Mouse (Mus musculus): ENCODE results near the gene Csnk1g1. TPM values are rescaled to one million over a fixed set of nuclear protein-coding genes. Genes with fewer than 3 reads are reported as not detected.

Gene Csnk1g1
- polyA plus RNA-seq, 1 experiment from 2014 or later = 14.7 TPM

DNA sequence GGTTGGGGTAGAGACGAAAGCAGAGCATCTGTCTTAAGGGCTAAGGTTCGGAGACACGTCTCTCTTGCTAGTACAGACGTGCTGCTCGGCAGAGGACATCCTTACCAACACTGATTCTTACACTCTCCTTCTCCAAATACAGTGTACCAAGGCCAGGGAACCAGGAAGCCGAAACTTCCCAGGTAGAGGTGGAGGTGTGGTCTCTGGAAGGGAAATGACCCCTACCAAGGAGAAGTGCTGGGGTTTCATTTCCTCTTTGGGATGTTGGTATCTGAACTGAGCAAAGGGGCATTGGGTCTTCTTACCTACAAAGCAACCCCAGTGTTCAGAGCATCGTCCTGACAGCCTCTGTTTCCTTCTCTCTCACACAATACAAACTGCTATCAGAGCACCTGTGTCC lies 164.0 kb downstream of the Csnk1g1 start:
- peaks cover 14% of the 10 kb centered on the region for H3K4me1 ChIP-seq
- no peak overlapping the region for H3K4me2 ChIP-seq
- H3K4me3 ChIP-seq = no peak overlapping the region
- no peaks in the 10 kb centered on the region for H3K9me3 ChIP-seq
- 84% methylated on average over 7 of the region's 7 CpGs for WGBS
- H3K27me3 ChIP-seq = peaks cover 22% of the 10 kb centered on the region; the same call in 1 of the 2 replicates
- H3K36me3 ChIP-seq = no peaks in the 10 kb centered on the region
- no peak for ATAC-seq (ENCODE audit: borderline replicate concordance, extremely low read depth, low FRiP score, low TSS enrichment)
- no peak overlapping the region for H3K9ac ChIP-seq
- no peak overlapping the region for H3K27ac ChIP-seq

DNA sequence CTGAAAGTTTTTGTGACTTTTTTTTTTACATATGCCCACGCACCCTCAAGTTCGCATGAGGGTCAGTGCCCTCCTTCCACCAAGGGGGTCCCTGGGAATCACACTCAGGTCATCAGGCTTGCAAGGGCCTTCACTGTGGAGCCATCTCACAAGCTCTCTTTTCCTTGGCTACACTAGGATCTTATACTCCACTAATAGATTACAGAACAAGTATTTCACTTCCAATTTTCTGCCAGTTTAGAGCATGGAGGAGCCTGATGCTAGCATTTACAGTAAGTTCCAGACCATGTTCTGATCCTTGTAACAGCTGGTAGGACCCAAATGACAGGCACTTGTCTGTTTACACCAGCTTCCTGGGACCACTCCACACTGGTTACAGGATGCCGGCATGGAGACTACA lies 169.3 kb downstream of the Csnk1g1 start:
- Histone ChIP-seq H3K4me3 (no peak overlapping the region), H3K27me3 (no peaks in the 10 kb centered on the region), H3K4me2 (peak overlapping the region; percentile 23; the same call in 1 of the 2 replicates), H3K9me3 (no peaks in the 10 kb centered on the region), H3K27ac (peak overlapping the region; percentile 76), H3K9ac (peak overlapping the region; percentile 4; the same call in 1 of the 2 replicates), H3K4me1 (peaks cover 23% of the 10 kb centered on the region; the same call in 1 of the 2 replicates), H3K36me3 (no peaks in the 10 kb centered on the region)
- 35% methylated on average over 3 of the region's 3 CpGs for WGBS
- ATAC-seq (ENCODE audit: borderline replicate concordance, extremely low read depth, low FRiP score, low TSS enrichment) = no peak

- Histone ChIP-seq H3K9me3 (no peaks in the 10 kb centered on the region), H3K4me1 (peaks cover 23% of the 10 kb centered on the region; the same call in 1 of the 2 replicates), H3K27ac (peak overlapping the region; percentile 76), H3K36me3 (no peaks in the 10 kb centered on the region), H3K9ac (no peak overlapping the region), H3K4me3 (no peak overlapping the region), H3K27me3 (no peaks in the 10 kb centered on the region), H3K4me2 (peak overlapping the region; percentile 23; the same call in 1 of the 2 replicates)
- WGBS = 6% methylated on average over 14 of the region's 14 CpGs
- peak; percentile 41; the same call in 1 of the 2 replicates for ATAC-seq (ENCODE audit: borderline replicate concordance, extremely low read depth, low FRiP score, low TSS enrichment)
Measured at GRCm38 (mm10) chr9:66078493-66078892, 169.8 kb downstream of the Csnk1g1 start.

DNA sequence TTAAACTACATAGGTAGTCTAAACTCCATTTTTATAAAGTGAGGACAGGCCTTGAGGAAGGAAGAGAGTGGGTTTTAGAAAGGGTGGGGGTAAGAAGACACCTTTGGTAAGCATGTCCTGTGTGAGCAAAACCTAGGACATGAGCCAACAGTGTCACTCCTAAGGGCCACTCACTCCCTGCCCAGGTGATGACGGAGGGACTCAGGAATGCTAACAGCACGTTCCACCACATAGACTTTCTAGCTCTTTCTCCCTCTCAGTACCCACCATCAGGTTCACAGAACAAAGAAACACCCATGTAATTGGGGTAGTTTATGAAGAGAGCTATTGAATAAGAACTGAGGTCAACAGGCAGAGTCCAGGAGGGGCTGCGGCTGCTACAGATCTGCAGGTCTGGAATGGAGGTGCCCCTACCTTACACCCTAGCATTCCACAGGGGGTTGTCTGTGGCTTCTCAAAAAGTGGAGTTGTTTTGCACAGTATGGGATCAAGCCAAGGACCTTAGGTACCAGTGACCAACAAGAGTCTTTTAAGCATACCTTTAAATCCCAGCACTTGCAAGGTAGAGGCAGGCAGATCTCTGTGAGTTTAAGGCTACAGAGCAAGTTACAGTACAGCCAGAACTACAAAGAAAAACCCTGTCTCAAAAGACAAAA lies 172.2 kb downstream of the Csnk1g1 start:
- H3K36me3 ChIP-seq = no peaks in the 10 kb centered on the region
- no peaks in the 10 kb centered on the region for H3K9me3 ChIP-seq
- peak; percentile 75 for ATAC-seq (ENCODE audit: borderline replicate concordance, extremely low read depth, low FRiP score, low TSS enrichment)
- peak overlapping the region; percentile 88 for H3K27ac ChIP-seq
- no peak overlapping the region for H3K4me2 ChIP-seq
- H3K27me3 ChIP-seq = no peaks in the 10 kb centered on the region
- H3K4me1 ChIP-seq = peaks cover 23% of the 10 kb centered on the region; the same call in 1 of the 2 replicates
- 53% methylated on average over 3 of the region's 3 CpGs for WGBS
- H3K9ac ChIP-seq = no peak overlapping the region
- no peak overlapping the region for H3K4me3 ChIP-seq

DNA sequence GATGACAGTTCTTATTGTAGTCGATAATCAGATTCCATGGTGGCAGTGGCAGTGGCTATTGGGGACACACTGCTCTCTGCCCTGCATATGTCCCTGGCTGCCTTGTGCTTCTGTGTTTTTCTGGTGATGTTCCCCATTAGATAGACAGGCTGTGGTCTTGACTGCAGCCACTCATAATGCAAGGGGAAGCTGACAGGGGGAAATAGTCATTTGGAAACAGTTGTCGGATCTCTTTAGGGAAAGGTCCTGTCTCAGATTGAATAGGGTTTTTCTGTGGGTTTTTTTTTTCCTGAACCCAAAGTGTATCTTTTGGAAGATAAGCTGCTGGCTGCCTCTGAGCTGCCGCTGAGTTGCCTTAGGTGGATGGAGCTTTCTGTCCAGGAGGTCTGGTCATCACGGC lies 173.3 kb downstream of the Csnk1g1 start:
- Histone ChIP-seq H3K27ac (peak overlapping the region; percentile 88), H3K4me2 (no peak overlapping the region), H3K9me3 (no peaks in the 10 kb centered on the region), H3K4me3 (no peak overlapping the region), H3K27me3 (no peaks in the 10 kb centered on the region), H3K36me3 (peaks cover under 1% of the 10 kb centered on the region), H3K4me1 (peaks cover 23% of the 10 kb centered on the region; the same call in 1 of the 2 replicates), H3K9ac (no peak overlapping the region)
- ATAC-seq (ENCODE audit: borderline replicate concordance, extremely low read depth, low FRiP score, low TSS enrichment) = no peak
- 52% methylated on average over 4 of the region's 4 CpGs for WGBS

DNA sequence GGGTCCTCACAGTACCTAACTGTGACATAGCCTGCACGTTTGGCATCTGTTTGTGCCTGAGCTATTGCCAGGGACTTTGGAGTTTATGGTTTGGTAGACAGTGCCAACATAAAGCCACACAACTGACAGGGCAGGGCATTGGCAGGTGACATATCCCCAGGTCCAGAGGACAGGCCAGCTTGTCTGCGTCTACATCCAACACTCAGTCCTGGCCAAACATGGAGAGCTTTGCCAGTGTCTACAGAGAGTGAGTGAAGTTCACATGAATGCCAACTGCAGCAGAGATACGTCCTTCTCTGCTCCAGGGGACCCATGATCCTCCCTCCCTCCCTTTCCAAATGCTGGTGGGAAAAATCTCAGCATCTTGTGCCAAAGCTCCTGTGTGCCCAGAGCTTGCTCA lies 175.4 kb downstream of the Csnk1g1 start:
- H3K9me3 ChIP-seq = no peaks in the 10 kb centered on the region
- H3K4me3 ChIP-seq = no peak overlapping the region

GRCm38 (mm10) chr9:66087062-66087461 lies 178.3 kb downstream of the Csnk1g1 start:
- no peaks in the 10 kb centered on the region for H3K27me3 ChIP-seq
- H3K4me1 ChIP-seq = peaks cover 18% of the 10 kb centered on the region
- H3K27ac ChIP-seq = no peak overlapping the region
- no peaks in the 10 kb centered on the region for H3K9me3 ChIP-seq
- no peak overlapping the region for H3K4me3 ChIP-seq
- H3K4me2 ChIP-seq = no peak overlapping the region
- WGBS = 91% methylated on average over 7 of the region's 7 CpGs
- ATAC-seq (ENCODE audit: borderline replicate concordance, extremely low read depth, low FRiP score, low TSS enrichment) = no peak
- no peak overlapping the region for H3K9ac ChIP-seq
- peaks cover 32% of the 10 kb centered on the region for H3K36me3 ChIP-seq

More for the DNA sequence above, 175.4 kb downstream of the Csnk1g1 start:
- no peak overlapping the region for H3K9ac ChIP-seq
- no peaks in the 10 kb centered on the region for H3K27me3 ChIP-seq
- peaks cover 12% of the 10 kb centered on the region for H3K36me3 ChIP-seq
- ATAC-seq (ENCODE audit: borderline replicate concordance, extremely low read depth, low FRiP score, low TSS enrichment) = no peak
- 84% methylated on average over 3 of the region's 3 CpGs for WGBS
- H3K4me1 ChIP-seq = 0 out of 2 replicates have a peak, but pooled peaks cover 16% of the 10 kb centered on the region
- H3K4me2 ChIP-seq = no peak overlapping the region
- H3K27ac ChIP-seq = no peak overlapping the region

DNA sequence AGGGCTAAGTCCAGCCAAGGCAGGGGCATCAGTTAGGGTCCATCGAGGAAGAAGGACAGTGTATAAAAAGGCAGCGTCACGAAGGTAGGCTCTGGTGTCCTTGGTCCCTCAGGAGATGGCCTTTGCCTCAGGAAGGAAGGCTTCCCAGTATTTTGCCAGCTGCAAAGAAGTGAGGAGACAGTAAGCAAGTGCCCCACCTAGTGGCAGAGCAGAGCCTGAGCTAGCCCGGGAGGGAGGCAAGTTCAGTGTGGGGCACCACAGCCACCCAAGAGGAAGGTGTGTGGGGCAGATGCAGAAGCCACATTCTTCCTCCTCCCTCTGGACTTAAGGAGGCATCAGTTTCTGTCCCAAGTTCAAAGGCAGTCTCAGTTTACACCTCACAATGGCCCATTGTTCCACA lies 179.7 kb downstream of the Csnk1g1 start:
- H3K9me3 ChIP-seq = no peaks in the 10 kb centered on the region
- H3K36me3 ChIP-seq = peaks cover 42% of the 10 kb centered on the region
- H3K4me1 ChIP-seq = peaks cover 31% of the 10 kb centered on the region
- no peak overlapping the region for H3K27ac ChIP-seq
- no peaks in the 10 kb centered on the region for H3K27me3 ChIP-seq
- ATAC-seq (ENCODE audit: borderline replicate concordance, extremely low read depth, low FRiP score, low TSS enrichment) = no peak
- no peak overlapping the region for H3K4me3 ChIP-seq
- 31% methylated on average over 4 of the region's 4 CpGs for WGBS
- no peak overlapping the region for H3K9ac ChIP-seq
- H3K4me2 ChIP-seq = no peak overlapping the region

DNA sequence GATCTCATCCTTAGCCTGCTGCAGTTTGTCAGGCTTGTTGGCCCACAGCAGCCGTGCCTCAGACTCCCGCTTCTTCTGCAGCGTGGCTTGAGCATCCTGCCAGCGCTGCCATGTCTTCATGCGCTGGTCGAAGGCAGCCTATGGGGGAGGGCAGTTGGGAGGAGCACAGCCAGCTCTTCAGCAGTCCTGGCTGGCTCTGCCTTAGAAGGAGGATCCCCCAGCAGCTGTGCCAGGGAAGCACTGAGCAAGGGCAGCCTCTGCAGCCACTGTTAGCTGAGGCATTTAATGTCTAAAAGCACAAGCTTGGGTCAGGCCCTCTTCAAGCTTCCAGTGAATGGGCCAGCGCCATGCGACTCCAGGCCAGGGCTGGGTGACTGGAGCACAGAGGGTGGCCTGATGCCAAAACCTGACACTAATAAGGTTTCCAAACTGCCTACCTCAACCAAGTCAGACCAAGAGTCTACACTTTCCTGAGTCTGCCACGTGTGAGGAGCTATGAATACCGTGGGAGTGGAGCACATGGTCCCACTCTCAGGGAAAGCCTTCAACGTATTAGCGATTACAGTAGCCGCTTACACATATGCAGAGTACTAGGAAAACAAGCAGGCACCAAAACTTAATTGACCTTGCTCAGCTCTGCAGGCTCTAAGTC lies 182.0 kb downstream of the Csnk1g1 start:
- Histone ChIP-seq H3K36me3 (peaks cover 63% of the 10 kb centered on the region), H3K4me3 (no peak overlapping the region), H3K27me3 (no peaks in the 10 kb centered on the region), H3K4me2 (no peak overlapping the region), H3K4me1 (peaks cover 37% of the 10 kb centered on the region), H3K27ac (peak overlapping the region; percentile 75), H3K9me3 (no peaks in the 10 kb centered on the region), H3K9ac (no peak overlapping the region)
- no peak for ATAC-seq (ENCODE audit: borderline replicate concordance, extremely low read depth, low FRiP score, low TSS enrichment)
- 75% methylated on average over 13 of the region's 13 CpGs for WGBS

- Histone ChIP-seq H3K4me1 (peaks cover 37% of the 10 kb centered on the region), H3K4me3 (no peak overlapping the region), H3K9me3 (no peaks in the 10 kb centered on the region), H3K27ac (peak overlapping the region; percentile 75), H3K27me3 (no peaks in the 10 kb centered on the region), H3K4me2 (no peak overlapping the region), H3K36me3 (peaks cover 71% of the 10 kb centered on the region), H3K9ac (no peak overlapping the region)
- peak; percentile 66 for ATAC-seq (ENCODE audit: borderline replicate concordance, extremely low read depth, low FRiP score, low TSS enrichment)
- 35% methylated on average over 6 of the region's 6 CpGs for WGBS
Measured at GRCm38 (mm10) chr9:66091327-66092231, 182.9 kb downstream of the Csnk1g1 start.

DNA sequence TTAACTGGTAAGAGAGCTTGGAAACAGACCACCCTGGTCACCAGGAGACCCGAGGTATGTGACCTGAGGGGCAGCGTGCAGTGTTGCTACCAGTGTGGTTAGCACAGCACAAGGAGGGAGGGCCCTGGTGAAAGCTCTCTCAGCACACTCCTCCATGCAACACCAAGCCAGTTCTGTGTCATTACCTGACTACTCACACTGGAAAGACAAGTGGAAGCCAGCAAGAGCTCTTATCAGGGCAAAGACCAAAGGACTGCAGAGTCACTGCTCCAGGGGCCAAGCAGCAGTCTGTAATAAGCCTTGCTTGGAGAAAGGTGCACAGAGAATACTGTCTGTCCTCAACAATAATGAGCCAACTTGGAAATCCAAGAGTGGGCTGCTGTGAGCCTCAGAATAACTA lies 183.9 kb downstream of the Csnk1g1 start:
- no peak for ATAC-seq (ENCODE audit: borderline replicate concordance, extremely low read depth, low FRiP score, low TSS enrichment)
- Histone ChIP-seq H3K27ac (peak overlapping the region; percentile 75), H3K4me3 (no peak overlapping the region), H3K9ac (no peak overlapping the region), H3K36me3 (peaks cover 74% of the 10 kb centered on the region), H3K27me3 (no peaks in the 10 kb centered on the region), H3K4me1 (peaks cover 37% of the 10 kb centered on the region), H3K9me3 (no peaks in the 10 kb centered on the region), H3K4me2 (no peak overlapping the region)
- 46% methylated on average over 2 of the region's 2 CpGs for WGBS
